Mouse (Mus musculus) adrenal gland (tissue): ENCODE data around the gene Gm10100.
"Not testable (repeated sequence)": the region's sequence is repeated elsewhere in the genome, so short reads cannot be mapped to it uniquely, and the experiment has no call there.

Experiments
- intact Hi-C: fragments of 180-260 bp; cut with DNase I; formaldehyde crosslinking; loops from one replicate; pipeline ENCODE4 v1.15.1; 2025
- long read RNA-seq, 2 experiments: library from polyadenylated mRNA; unstranded; transcript quantifications; one replicate each; pipeline ENCODE4 v2.0.0; 2020; ENCODE audit warnings: borderline replicate concordance in 1 of 2; ENCODE audit not compliant: insufficient replicate concordance in 1 of 2

The Gm10100 gene
- long read RNA-seq, experiment 1: 0 reads
- long read RNA-seq, experiment 2: 0 reads

- intact Hi-C loops: loop anchor here (5.0 kb wide), 1 partner anchor 151 kb away; no protein-coding TSS in a partner anchor
Observed at GRCm38 (mm10) chr10:77726186-77726585, at the start of gene Gm10100. Gene Gm10100, plus strand, starts transcription at chr10:77726486.

DNA sequence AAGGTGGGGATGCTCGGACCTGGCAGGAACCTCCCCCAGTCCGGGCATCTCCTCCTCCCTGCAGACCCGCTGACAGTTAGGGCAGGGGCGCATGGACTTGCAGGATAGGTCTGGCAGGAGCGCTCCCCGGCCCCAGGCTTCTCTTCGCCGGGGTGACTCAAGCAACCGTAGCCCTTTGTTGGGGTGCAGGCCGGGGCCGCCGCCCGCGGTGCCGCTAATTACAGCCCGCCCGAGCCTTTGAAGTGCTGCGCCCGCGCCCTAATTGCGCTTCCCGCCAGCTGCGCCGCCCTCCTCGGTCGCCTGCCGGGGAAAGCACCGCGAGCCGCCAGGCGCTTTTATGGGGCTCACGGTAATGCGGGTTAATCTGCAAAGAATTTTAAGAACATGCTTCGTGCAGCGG, 48.7 kb upstream of the Gm10100 start:
- intact Hi-C loops: no loop called here

DNA sequence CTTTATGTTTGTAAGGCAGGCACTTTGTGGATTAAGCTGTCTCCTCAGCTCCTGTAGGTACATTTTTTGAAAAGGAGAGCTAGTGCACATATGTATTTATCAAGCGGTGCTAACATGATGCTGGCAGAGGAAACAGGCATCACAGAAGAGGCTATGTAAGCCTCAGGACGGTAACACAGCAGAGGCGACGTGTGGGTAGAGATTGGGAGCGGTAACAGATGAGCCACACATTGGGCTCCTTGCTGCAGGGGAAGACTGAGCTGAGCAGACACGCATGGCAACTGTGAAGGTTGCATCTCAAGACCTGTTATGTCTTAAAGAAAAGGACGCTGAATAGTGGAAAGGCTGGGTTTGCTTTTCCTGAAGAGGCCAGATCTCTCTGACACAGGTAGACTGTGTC, 43.3 kb upstream of the Gm10100 start:
- intact Hi-C loops: no loop called here

- intact Hi-C loops: no loop called here
Observed at GRCm38 (mm10) chr10:77684181-77684580, 42.1 kb upstream of the Gm10100 start.

GRCm38 (mm10) chr10:77685895-77686664, 40.2 kb upstream of the Gm10100 start, which contains the start of gene Tspear:
Gene Tspear, plus strand, starts transcription at chr10:77686569.
- intact Hi-C loops: no loop called here

DNA sequence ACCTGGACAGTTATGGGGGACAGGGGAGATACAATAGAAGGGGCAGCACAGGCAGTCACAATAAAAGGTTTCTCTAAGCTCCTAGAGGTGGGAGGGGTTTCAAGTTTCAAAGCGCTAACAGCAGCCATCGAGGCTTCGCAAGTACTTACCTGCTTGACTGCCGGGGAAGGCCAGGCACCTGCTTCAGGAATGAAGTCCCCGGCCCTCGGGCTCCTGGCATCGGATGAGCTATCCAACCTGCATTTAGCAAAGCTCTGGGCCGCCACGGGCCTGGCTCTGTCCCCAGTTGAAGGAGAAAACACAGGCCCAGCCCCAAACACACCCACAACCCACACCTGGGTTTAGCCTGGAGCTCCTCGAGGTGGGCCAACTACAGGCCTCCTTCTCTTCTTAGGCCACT, 39.3 kb upstream of the Gm10100 start:
- intact Hi-C loops: no loop called here

DNA sequence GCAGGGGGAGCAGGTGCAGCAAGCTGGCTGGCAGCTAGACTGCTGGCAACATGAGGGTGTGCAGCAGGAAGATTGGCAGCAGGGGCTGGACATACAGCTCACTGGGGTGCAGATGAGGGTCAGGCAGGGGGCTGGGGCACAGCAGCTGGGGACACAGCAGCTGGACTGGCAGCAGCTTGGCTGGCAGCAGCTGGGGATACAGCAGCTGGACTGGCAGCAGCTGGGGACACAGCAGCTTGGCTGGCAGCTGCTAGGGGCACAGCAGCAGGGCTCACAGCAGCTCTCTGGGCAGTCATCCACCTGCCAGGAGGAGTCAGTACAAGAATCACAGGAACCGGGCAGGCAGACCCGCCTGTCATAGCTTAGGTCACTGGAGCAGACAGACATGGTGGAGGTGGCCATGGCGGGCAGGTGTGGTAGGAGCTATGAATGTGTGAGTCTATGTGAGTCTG, 35.9 kb upstream of the Gm10100 start, which contains the start of gene Gm19402:
Gene Gm19402, minus strand, starts transcription at position 402 of the 452 bp plus-strand sequence.
- intact Hi-C loops: not testable (repeated sequence)

DNA sequence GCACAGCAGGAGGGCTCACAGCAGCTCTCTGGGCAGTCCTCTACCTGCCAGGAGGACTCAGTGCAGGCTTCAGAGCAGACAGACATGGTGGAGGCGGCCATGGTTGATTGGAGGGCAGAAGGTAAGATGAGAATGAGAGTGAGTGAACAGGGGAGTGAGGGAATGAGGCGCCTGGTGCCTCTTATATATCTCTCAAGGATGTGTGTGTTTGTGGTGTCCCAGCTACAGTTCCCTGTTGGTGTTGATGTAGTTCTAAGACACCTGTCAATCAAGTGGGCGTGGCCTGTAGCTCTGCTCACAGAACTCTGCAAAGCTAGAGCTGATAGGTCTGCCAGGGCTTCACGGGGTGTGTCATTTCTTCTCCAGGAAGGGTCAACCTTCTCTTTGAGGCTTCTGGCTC, 29.2 kb upstream of the Gm10100 start, which contains the start of gene Gm9508:
Gene Gm9508, minus strand, starts transcription at position 101 of the 400 bp plus-strand sequence.
- intact Hi-C loops: no loop called here

GRCm38 (mm10) chr10:77706326-77706725, 20.0 kb upstream of the Gm10100 start, which contains the start of gene Gm10272:
Gene Gm10272, plus strand, starts transcription at chr10:77706626.
- intact Hi-C loops: no loop called here

GRCm38 (mm10) chr10:77709831-77710230, 16.5 kb upstream of the Gm10100 start:
- intact Hi-C loops: no loop called here

GRCm38 (mm10) chr10:77711157-77711556, 15.1 kb upstream of the Gm10100 start, which contains the start of gene Gm10024:
Gene Gm10024, plus strand, starts transcription at chr10:77711457.
- intact Hi-C loops: not testable (repeated sequence)

DNA sequence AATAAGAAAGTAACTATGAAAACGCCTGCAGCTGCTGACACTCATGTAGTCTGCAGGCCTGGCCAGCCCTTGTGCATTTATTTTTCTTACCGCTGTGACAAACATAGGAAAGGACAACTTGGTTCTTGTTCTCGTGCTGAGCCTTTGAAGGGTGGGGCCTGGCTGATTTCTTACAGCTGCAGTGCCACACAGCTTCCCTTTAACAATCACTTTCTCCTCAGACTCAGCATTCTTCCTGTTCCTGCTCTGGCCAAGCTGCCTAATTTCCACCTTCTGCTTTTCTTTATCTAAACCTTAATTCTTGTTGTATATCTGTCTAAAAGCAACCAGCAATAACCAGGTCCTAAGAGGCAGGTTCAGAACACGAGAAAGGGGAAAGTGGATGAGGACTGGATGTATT, 12.6 kb upstream of the Gm10100 start:
- intact Hi-C loops: no loop called here

GRCm38 (mm10) chr10:77715507-77715906, 10.8 kb upstream of the Gm10100 start, which contains the start of gene Gm10142:
Gene Gm10142, plus strand, starts transcription at chr10:77715807.
- intact Hi-C loops: no loop called here

DNA sequence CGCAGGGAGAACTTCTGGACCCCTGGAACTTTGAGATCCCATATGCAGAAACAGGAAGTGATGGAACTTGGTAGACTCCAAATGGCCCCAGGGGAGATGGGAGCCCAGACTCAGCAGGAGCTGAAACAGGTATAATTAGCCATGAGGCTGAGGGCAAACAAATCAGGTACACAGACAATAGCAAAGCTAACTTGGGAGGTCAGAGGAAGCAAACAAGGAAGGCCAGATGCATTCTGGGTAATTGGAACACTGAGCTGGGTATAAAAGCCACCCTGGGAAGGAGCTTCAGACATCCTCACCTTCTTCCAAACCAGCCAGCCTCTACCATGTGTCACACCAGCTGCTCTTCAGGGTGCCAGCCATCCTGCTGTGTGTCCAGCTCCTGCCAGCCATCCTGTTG, 6.0 kb upstream of the Gm10100 start, which contains the start of gene Krtap12-1:
Gene Krtap12-1, plus strand, starts transcription at position 301 of the 400 bp plus-strand sequence.
- intact Hi-C loops: not testable (repeated sequence)

DNA sequence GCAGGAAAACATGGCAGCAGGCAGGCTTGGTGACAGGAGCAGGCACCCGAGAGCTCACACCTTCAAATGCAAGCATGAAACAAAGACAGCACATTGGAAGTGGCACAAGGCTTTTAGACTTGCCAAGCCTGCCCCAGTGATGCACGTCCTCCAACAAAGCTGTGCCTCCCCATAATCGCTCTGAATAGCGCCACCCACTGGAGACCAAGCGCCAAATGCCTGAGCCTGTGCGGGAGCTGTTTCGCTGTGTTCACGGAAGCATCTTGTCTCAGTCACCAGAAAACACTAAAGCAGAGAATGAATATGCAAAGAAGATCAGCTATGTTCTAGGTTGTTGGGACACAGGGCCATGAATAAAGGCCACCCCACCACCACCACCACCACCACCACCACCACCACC, 1.4 kb upstream of the Gm10100 start:
- intact Hi-C loops: loop anchor here (5.0 kb wide), 1 partner anchor 152 kb away; no protein-coding TSS in a partner anchor

GRCm38 (mm10) chr10:77728280-77728679, 2.0 kb downstream of the Gm10100 start:
- intact Hi-C loops: loop anchor here (5.0 kb wide), 1 partner anchor 149 kb away; no protein-coding TSS in a partner anchor

DNA sequence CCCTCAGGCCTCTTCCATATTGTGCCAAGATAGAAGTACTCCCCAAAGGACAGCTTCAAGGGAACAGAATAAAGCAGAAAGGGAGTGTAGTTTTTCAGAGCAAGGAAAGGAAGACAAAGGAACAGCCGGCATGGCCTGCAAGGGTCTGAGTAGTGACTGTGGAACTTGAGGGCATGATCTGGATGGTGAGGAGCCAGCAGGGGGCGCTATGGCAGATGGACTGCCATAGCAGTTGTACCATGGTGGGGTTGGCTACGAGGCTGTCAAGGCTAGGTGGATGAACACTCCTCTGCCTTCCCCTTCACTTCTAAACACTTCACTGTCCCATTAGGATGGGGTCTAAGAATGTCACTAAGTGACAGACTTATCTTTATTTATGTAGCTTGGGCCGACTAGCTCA, 3.0 kb downstream of the Gm10100 start:
- intact Hi-C loops: loop anchor here (5.0 kb wide), 1 partner anchor 148 kb away; no protein-coding TSS in a partner anchor

- intact Hi-C loops: no loop called here
Observed at GRCm38 (mm10) chr10:77735928-77736327, 9.6 kb downstream of the Gm10100 start.

GRCm38 (mm10) chr10:77738929-77739328, 12.6 kb downstream of the Gm10100 start:
- intact Hi-C loops: no loop called here

- intact Hi-C loops: not testable (repeated sequence)
Observed at GRCm38 (mm10) chr10:77741924-77742688, 15.8 kb downstream of the Gm10100 start, which contains the start of gene Gm18596. Gene Gm18596, minus strand, starts transcription at chr10:77742638.

GRCm38 (mm10) chr10:77750686-77751085, 24.4 kb downstream of the Gm10100 start:
- intact Hi-C loops: not testable (repeated sequence)
